Mouse (Mus musculus) stomach, postnatal 0 days (tissue): ENCODE data around the gene Pak6.

ENCODE experiments used
- CTCF ChIP-seq: IDR thresholded peaks from 2 replicates; pipeline ENCODE4 v1.5.1; 2016; ENCODE audit warnings: antibody characterized with exemption, low read depth, mild to moderate bottlenecking, moderate library complexity
- EP300 ChIP-seq: optimal IDR thresholded peaks from 2 replicates; pipeline ENCODE3; 2016; ENCODE audit warnings: antibody characterized with exemption

DNA sequence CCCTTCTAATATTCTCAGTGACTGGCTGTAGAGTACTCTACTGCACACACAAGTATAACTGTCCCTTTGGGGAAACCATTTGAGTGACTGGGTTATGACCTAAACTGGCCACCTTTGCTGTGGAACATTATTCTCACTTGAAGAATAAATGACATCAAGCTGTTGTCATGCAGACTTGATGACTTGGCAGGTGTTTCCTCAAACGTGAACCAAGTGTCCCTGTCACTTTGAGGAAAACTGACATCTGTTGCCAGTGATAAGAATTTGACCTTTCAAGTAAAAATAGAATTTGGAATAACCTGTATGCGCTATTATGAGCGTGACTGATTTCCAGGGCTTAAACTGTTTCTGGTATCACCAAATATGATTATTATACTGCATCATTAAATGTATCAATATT lies 77.2 kb downstream of the Pak6 start:
- no peak for TF ChIP-seq CTCF
- TF ChIP-seq EP300 = no peak
